8 mouse cellular contexts compared by ENCODE assay signal in genomic region chr13:55362453-55363060, GRCm38 (mm10). TPM values are rescaled to one million over a fixed set of nuclear protein-coding genes. Genes with fewer than 3 reads are reported as not detected.
DNase-seq lines count a peak whose midpoint lies in the region; ATAC-seq and TF ChIP-seq lines count a peak whose summit lies in the region.

Lman2 (minus strand) TSS chr13:55362783.

- H3K4me2 ChIP-seq in embryonic facial prominence, embryonic 14.5 days (ENCODE audit: low read depth, low read length), result peak within 1 kb of the TSS; percentile 89
- H3K4me2 ChIP-seq in limb, embryonic 13.5 days (replicated peaks), result peak within 1 kb of the TSS; percentile 92
- H3K4me2 ChIP-seq in midbrain, embryonic 16.5 days (ENCODE audit: low read length), result peak within 1 kb of the TSS; percentile 64

- peak within 1 kb of the TSS; percentile 88 for H3K27ac ChIP-seq in embryonic facial prominence, embryonic 14.5 days (replicated peaks; ENCODE audit: low read depth, low read length)
- peak within 1 kb of the TSS; percentile 91 for H3K27ac ChIP-seq in heart, adult 2 months
- peak within 1 kb of the TSS; percentile 76 for H3K27ac ChIP-seq in limb, embryonic 13.5 days
- H3K27ac ChIP-seq in midbrain, embryonic 16.5 days (ENCODE audit: low read length), result peak within 1 kb of the TSS; percentile 88

- peak; percentile 99 for DNase-seq in 3T3-L1 (ENCODE audit: low read depth, low spot score)
- DNase-seq in adrenal gland, postnatal 4 days (ENCODE audit: low spot score in 2 of 2), result peak; percentile 74 to 93
- DNase-seq in embryonic facial prominence, embryonic 14.5 days (ENCODE audit: low spot score), result peak; percentile 100
- peak; percentile 93 to 98 for DNase-seq in heart, adult 2 months
- DNase-seq in kidney, adult 8-10 months, result peak; percentile 98 to 99
- DNase-seq in spleen, postnatal 10 days (ENCODE audit: low spot score in 2 of 2), result peak; percentile 91 to 96

- H3K9me3 ChIP-seq in embryonic facial prominence, embryonic 14.5 days (ENCODE audit: control insufficient read depth, low read length), result no peaks in the 10 kb centered on the region
- H3K9me3 ChIP-seq in limb, embryonic 13.5 days, result no peaks in the 10 kb centered on the region
- no peaks in the 10 kb centered on the region for H3K9me3 ChIP-seq in midbrain, embryonic 16.5 days (replicated peaks; ENCODE audit: control insufficient read depth, low read length, poor library complexity, severe bottlenecking)

- peak within 1 kb of the TSS; percentile 87 for H3K4me3 ChIP-seq in embryonic facial prominence, embryonic 14.5 days (ENCODE audit: low read depth, low read length)
- H3K4me3 ChIP-seq in heart, adult 2 months, result peak within 1 kb of the TSS; percentile 97
- peak within 1 kb of the TSS; percentile 85 for H3K4me3 ChIP-seq in limb, embryonic 13.5 days
- H3K4me3 ChIP-seq in midbrain, embryonic 16.5 days (ENCODE audit: low read depth, low read length), result peak within 1 kb of the TSS; percentile 71

- peaks cover 7% of the 10 kb centered on the region for H3K79me2 ChIP-seq in heart, adult 2 months (replicated peaks; ENCODE audit: control insufficient read depth, insufficient read depth, low read length)

- ATAC-seq in embryonic facial prominence, embryonic 14.5 days (ENCODE audit: low read depth), result peak; percentile 99
- peak; percentile 99 for ATAC-seq in limb, embryonic 13.5 days (ENCODE audit: low FRiP score, low read depth)
- peak; percentile 99 for ATAC-seq in midbrain, embryonic 16.5 days

- TF ChIP-seq POLR2A in heart, adult 2 months (IDR thresholded peaks at IDR 0.05; ENCODE audit: insufficient read depth, low read depth, low read length), result peak; percentile 80

- TF ChIP-seq CTCF in heart, adult 2 months (IDR thresholded peaks at IDR 0.05), result no peak

- intact Hi-C loops in heart, adult 2 months (cut with DNase I), result loop anchor here (2.0 kb wide), 2 partner anchors 34 to 230 kb away; partner anchors contain the start of gene Mxd3

- H3K36me3 ChIP-seq in embryonic facial prominence, embryonic 14.5 days (ENCODE audit: control insufficient read depth, insufficient read depth, low read length), result peaks cover 33% of the 10 kb centered on the region
- H3K36me3 ChIP-seq in heart, adult 2 months (ENCODE audit: control insufficient read depth, insufficient read depth, low read length), result peaks cover 8% of the 10 kb centered on the region
- peaks cover 35% of the 10 kb centered on the region for H3K36me3 ChIP-seq in limb, embryonic 13.5 days
- H3K36me3 ChIP-seq in midbrain, embryonic 16.5 days (ENCODE audit: control insufficient read depth, insufficient read depth, low read length), result peaks cover 2% of the 10 kb centered on the region; the same call in 1 of the 2 replicates

- peak within 1 kb of the TSS; percentile 92 for H3K9ac ChIP-seq in embryonic facial prominence, embryonic 14.5 days (ENCODE audit: low read depth, low read length)
- H3K9ac ChIP-seq in heart, adult 2 months (ENCODE audit: low read depth, low read length), result peak within 1 kb of the TSS; percentile 93
- peak within 1 kb of the TSS; percentile 88 for H3K9ac ChIP-seq in limb, embryonic 13.5 days
- H3K9ac ChIP-seq in midbrain, embryonic 16.5 days (ENCODE audit: low read depth, low read length), result peak within 1 kb of the TSS; percentile 91

- H3K4me1 ChIP-seq in embryonic facial prominence, embryonic 14.5 days (ENCODE audit: control insufficient read depth, insufficient read depth, low read length), result peaks cover 14% of the 10 kb centered on the region
- H3K4me1 ChIP-seq in heart, adult 2 months (ENCODE audit: control insufficient read depth, insufficient read depth, low read length), result peaks cover 7% of the 10 kb centered on the region; the same call in 1 of the 2 replicates
- H3K4me1 ChIP-seq in limb, embryonic 13.5 days, result peaks cover 19% of the 10 kb centered on the region
- peaks cover 11% of the 10 kb centered on the region for H3K4me1 ChIP-seq in midbrain, embryonic 16.5 days (ENCODE audit: control insufficient read depth, insufficient read depth, low read length)

- no peaks in the 10 kb centered on the region for H3K27me3 ChIP-seq in embryonic facial prominence, embryonic 14.5 days (replicated peaks; ENCODE audit: control insufficient read depth, insufficient read depth, low read length)
- H3K27me3 ChIP-seq in heart, adult 2 months (ENCODE audit: control insufficient read depth, insufficient read depth, low read length), result no peaks in the 10 kb centered on the region
- H3K27me3 ChIP-seq in limb, embryonic 13.5 days, result peaks cover 8% of the 10 kb centered on the region; the same call in 1 of the 2 replicates
- H3K27me3 ChIP-seq in midbrain, embryonic 16.5 days (ENCODE audit: control insufficient read depth, insufficient read depth, low read depth, low read length), result no peaks in the 10 kb centered on the region

- TF ChIP-seq EP300 in heart, adult 2 months (IDR thresholded peaks at IDR 0.05; ENCODE audit: insufficient read depth, low read depth, low read length), result 0 out of 2 replicates have a peak, but pooled peaks have one; percentile 42

- 1% methylated on average over 31 of the region's 35 CpGs for WGBS in embryonic facial prominence, embryonic 14.5 days
- WGBS in heart, adult 2 months, result under 1% methylated on average over 35 of the region's 35 CpGs
- under 1% methylated on average over 35 of the region's 35 CpGs for WGBS in limb, embryonic 13.5 days
- WGBS in midbrain, embryonic 16.5 days, result 0% methylated on average over 35 of the region's 35 CpGs

RNA-seq across cellular contexts. Expression of gene Lman2, which starts in this region (rescaled TPM):
- 100 to 1,000 TPM; 105 to 114 TPM for total RNA-seq in adrenal gland, postnatal 4 days (2021)
- 102 and 105 TPM in 2 replicates for polyA plus RNA-seq in embryonic facial prominence, embryonic 14.5 days (2014; fragmentation: Nextera tagmentation; extraction: Ambion mirVana)
- total RNA-seq in heart, adult 2 months (2021), result 10 to 100 TPM; 50.5 to 52.2 TPM
- polyA plus RNA-seq in heart, adult 2 months (2012; rRNA removed), result 52.6 and 83.6 TPM in 2 replicates
- 93.9 and 94.0 TPM in 2 replicates for polyA plus RNA-seq in limb, embryonic 13.5 days (2015; fragmentation: Nextera tagmentation; extraction: Ambion mirVana)
- polyA plus RNA-seq in midbrain, embryonic 16.5 days (2015; fragmentation: Nextera tagmentation; extraction: Ambion mirVana), result 43.4 and 50.3 TPM in 2 replicates

Comparison
In these comparisons a context has a peak if more than half of its experiments do, and no peak if none do; other contexts are left out.
1. Peak in every context shown above with its lines: DNase-seq, ATAC-seq, H3K4me3 ChIP-seq and H3K27ac ChIP-seq.